Mouse (Mus musculus) embryo, embryonic 11.5 days (tissue): Measurements from ENCODE around the gene Hoxa9.

Source experiments
- DNase-seq: peaks from one replicate; pipeline ENCODE4 v3.0.0-alpha.2; 2012; ENCODE audit warnings: low read depth, low spot score

Gene Hoxa9

GRCm38 (mm10) chr6:52182030-52182429 is 48.9 kb downstream of the Hoxa9 start:
- no peak for DNase-seq

GRCm38 (mm10) chr6:52180726-52181125 is 50.2 kb downstream of the Hoxa9 start:
- DNase-seq, result no peak

GRCm38 (mm10) chr6:52180213-52180710 is 50.6 kb downstream of the Hoxa9 start:
- no peak for DNase-seq

GRCm38 (mm10) chr6:52179690-52180089 is 51.2 kb downstream of the Hoxa9 start:
- DNase-seq, result no peak

- DNase-seq, result no peak
These were observed 51.8 kb downstream of the Hoxa9 start for GRCm38 (mm10) chr6:52178918-52179665.

- DNase-seq, result no peak
These were observed 53.1 kb downstream of the Hoxa9 start for GRCm38 (mm10) chr6:52177806-52178205.

GRCm38 (mm10) chr6:52177061-52177735 is 53.7 kb downstream of the Hoxa9 start, which contains the start of gene 5730596B20Rik:
TSS of gene 5730596B20Rik (plus strand) at chr6:52177498.
- DNase-seq, result no peak

- no peak for DNase-seq
These were observed 54.5 kb downstream of the Hoxa9 start for GRCm38 (mm10) chr6:52176391-52176790.

GRCm38 (mm10) chr6:52175864-52176263 is 55.0 kb downstream of the Hoxa9 start:
- no peak for DNase-seq

GRCm38 (mm10) chr6:52174968-52175751 is 55.7 kb downstream of the Hoxa9 start:
- no peak for DNase-seq

- DNase-seq, result no peak
These were observed 57.2 kb downstream of the Hoxa9 start for GRCm38 (mm10) chr6:52173648-52174047.
